Mouse (Mus musculus) stomach, embryonic 15.5 days (tissue): ENCODE data around the gene Gzmd. TPM values are rescaled to one million over a fixed set of nuclear protein-coding genes. Genes with fewer than 3 reads are reported as not detected.

ENCODE experiments used
- microRNA-seq: library from miRNA; unstranded; fragments of <30 nt; microRNA quantifications from one replicate; pipeline ENCODE4, GENCODE M21; 2016
- polyA plus RNA-seq: library from polyadenylated mRNA; unstranded; fragments of >200 nt; fragmentation: Nextera tagmentation; extraction: Ambion mirVana; gene quantifications from 2 replicates; pipeline ENCODE4 v1.2.1, GENCODE M21; 2015

Gzmd gene
- polyA plus RNA-seq, 1 experiment from 2014 or later, result not detected

Small RNAs within 50 kb of the gene (microRNA-seq; reads per million reads assigned to microRNA genes)
- not detected for gene Mir6949

Other genes with a start within 250 kb of the Gzmd start
- gene Cbln3, start 248.2 kb downstream of the Gzmd start, polyA plus RNA-seq, result 0.42 and 0.46 TPM in 2 replicates
- 16.5 and 18.1 TPM in 2 replicates for gene Khnyn, start 247.7 kb downstream of the Gzmd start, polyA plus RNA-seq
- gene Sdr39u1, start 232.3 kb downstream of the Gzmd start, polyA plus RNA-seq, result 56.0 and 65.7 TPM in 2 replicates
- 23.0 and 27.4 TPM in 2 replicates for gene Cma1, start 187.9 kb downstream of the Gzmd start, polyA plus RNA-seq
- not detected in 2 replicates for gene Cma2, start 181.6 kb downstream of the Gzmd start, polyA plus RNA-seq
- gene Mcpt1, start 114.6 kb downstream of the Gzmd start, polyA plus RNA-seq, result 0.48 and 0.57 TPM in 2 replicates
- gene Mcpt9, start 102.1 kb downstream of the Gzmd start, polyA plus RNA-seq, result not detected in 2 replicates
- 0.37 and 0.49 TPM in 2 replicates for gene Mcpt2, start 90.6 kb downstream of the Gzmd start, polyA plus RNA-seq
- gene Mcpt4, start 70.3 kb downstream of the Gzmd start, polyA plus RNA-seq, result 1.4 TPM in 2 replicates
- gene Mcpt8, start 47.3 kb downstream of the Gzmd start, polyA plus RNA-seq, result 4.2 and 4.4 TPM in 2 replicates
- 1.0 and 3.2 TPM in 2 replicates for gene Ctsg, start 30.0 kb downstream of the Gzmd start, polyA plus RNA-seq
- gene Gzme, start 12.0 kb downstream of the Gzmd start, polyA plus RNA-seq, result not detected in 2 replicates
- gene Gzmg, start 27.0 kb upstream of the Gzmd start, polyA plus RNA-seq, result not detected in 2 replicates
- not detected in 2 replicates for gene Gzmn, start 42.0 kb upstream of the Gzmd start, polyA plus RNA-seq
- not detected in 2 replicates for gene Gzmf, start 78.8 kb upstream of the Gzmd start, polyA plus RNA-seq
- gene Gzmc, start 102.0 kb upstream of the Gzmd start, polyA plus RNA-seq, result not detected in 2 replicates
- gene Gzmb, start 129.7 kb upstream of the Gzmd start, polyA plus RNA-seq, result 1.0 and 1.7 TPM in 2 replicates
- 0.03 and 0.12 TPM in 2 replicates for gene Atp12a, start 232.5 kb upstream of the Gzmd start, polyA plus RNA-seq